Mouse (Mus musculus) right cerebral cortex, postnatal 14 days (tissue): Measurements from ENCODE around the gene Ndufaf7.

Experiments used
- DNase-seq: peaks from one replicate; pipeline ENCODE4 v3.0.0; 2022

The Ndufaf7 gene

DNA sequence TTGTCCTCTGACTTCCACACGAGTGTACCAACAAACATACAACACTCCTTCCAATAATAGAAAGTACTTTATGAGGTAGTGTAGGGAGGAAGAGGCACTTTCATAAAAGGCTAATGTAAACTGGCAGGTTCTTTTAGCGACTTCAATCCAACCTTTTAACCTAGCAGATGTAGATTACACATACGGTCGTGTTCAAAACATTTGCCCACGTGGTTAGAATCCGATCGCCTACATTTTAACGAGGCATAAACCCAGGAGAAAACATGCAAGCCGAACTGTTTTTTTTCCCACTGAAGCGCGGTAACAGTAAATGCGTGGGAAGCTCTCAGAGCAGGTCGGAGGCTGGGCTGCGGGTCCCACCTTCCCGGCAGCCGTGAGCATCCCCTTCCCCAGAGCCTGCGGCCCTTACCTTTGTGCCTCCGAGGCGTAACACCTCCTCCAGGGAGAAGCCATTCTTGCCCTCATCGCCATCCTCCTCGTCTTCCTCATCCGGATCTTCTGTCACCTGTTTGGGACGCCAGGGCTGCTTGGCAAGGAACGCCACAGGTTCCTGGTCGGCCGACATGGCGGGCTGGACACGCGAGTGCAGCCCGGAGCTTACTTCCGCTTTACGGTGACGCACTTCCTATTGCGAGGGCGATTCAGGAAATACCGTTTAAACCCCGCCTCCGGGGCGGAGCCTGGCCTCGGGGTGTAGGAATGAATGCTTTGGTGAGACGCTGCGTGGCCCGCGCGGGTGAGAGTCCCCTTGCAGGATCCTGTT, at the start of gene Ndufaf7, which contains the start of gene Cebpz:
Ndufaf7 (plus strand) TSS at position 671 of the 763 bp plus-strand sequence.
Cebpz (minus strand) TSS at position 601 of the 763 bp plus-strand sequence.
- DNase-seq: peak; percentile 95

- no peak for DNase-seq
Measured at GRCm38 (mm10) chr17:78888554-78888953, 48.4 kb upstream of the Ndufaf7 start.

GRCm38 (mm10) chr17:78889184-78889583, 47.8 kb upstream of the Ndufaf7 start:
- no peak for DNase-seq

DNA sequence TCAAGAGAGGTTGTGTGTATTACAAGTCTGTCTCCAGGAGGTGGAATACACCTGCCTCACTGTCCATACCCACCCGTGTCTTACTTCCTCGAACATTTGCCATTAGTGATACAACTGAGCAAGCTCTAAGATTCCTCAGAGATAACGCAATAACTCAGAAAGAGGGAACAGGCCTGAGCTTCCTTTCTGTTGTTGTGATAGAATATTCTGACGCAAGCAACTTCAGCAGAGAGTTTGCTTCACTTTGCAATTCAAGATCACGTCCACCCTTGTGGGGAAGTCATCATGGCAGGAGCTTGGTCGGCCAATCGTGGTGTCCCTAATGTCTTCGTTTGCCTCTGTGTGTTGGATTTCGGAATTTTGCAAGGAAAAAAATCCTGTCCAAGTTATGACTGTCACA, 45.9 kb upstream of the Ndufaf7 start:
- no peak for DNase-seq

DNA sequence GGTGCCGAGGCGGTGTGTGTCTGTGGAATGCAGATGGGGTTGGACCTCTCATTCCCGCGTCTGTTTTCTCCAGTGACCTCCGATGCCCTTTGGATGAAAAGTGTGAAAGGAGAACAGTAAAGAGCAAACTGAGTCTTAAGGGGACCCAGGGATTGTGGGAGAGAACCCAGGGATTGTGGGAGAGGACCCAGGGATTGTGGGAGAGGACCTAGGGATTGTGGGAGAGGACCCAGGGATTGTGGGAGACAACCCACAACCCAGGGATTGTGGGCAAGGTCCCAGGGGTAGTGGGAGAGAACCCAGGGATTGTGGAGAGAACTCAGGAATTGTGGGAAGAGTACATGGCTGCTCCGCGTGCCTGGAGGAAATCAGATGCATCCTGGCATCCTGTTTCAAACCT, 41.9 kb upstream of the Ndufaf7 start:
- no peak for DNase-seq

DNA sequence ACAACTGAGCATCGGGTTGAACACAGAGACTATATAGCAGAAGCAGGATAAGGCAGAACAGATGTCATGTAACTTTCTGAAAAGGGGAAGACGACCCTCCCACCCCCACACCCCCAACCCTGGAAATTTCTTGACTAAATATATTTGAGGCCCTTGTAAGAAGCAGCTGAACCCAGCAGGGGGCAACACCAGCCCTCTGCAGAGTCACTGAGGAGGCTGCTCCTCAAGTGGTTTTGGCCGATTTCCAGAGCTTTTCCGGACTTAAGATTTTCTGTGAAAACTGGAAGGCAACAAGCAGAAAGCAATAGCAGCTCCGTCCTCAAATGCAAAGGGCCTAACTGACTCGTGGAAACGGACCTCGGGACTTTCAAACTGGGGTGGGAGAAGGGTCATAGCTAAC, 41.5 kb upstream of the Ndufaf7 start:
- DNase-seq: peak; percentile 57

GRCm38 (mm10) chr17:78903158-78903557, 33.8 kb upstream of the Ndufaf7 start:
- DNase-seq: no peak

- no peak for DNase-seq
Measured at GRCm38 (mm10) chr17:78906892-78907291, 30.0 kb upstream of the Ndufaf7 start, which contains the start of gene Sult6b1. TSS of gene Sult6b1 (minus strand) at chr17:78906992.

- no peak for DNase-seq
Measured at GRCm38 (mm10) chr17:78909374-78909773, 27.6 kb upstream of the Ndufaf7 start.

GRCm38 (mm10) chr17:78912861-78913281, 24.1 kb upstream of the Ndufaf7 start:
- DNase-seq: no peak

DNA sequence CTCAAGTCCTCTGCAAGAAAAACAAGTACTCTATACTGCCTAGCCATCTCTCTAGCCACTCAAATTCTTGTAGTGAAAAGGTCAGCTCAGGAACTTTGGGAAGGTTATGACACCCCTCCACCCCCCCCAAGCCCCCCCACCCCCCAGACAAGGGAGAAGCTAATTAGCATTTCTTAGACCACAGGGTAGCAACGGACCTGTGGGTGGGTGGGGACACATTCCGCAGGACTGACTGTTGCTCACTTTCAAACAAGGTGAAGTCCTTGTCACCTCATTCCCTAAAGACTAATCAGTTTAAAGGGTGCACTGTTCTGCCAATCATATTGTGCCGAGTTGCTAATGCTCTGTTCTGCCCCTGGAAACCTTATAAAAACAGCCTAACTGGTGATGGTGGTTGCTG, 23.0 kb upstream of the Ndufaf7 start:
- no peak for DNase-seq

DNA sequence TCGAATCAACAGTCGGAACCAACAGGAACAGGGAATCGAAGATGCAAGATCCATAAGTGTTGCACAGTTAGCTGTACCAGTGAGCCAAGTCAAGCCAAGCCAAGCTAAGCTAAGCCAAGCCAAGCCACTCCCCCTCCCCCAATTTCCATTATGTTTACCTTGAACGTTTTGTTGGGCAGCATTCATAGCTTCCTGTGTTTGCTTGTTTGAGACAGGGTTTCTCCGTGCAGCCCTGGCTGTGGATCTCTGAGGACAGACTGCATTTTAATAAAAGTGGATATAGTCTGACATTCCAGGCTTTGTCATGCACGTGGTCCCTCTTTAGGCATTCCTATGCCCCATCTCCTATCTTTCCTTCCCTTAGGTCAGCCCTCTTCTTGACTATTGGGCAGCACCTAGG, 21.2 kb upstream of the Ndufaf7 start:
- no peak for DNase-seq

GRCm38 (mm10) chr17:78916369-78916813, 20.5 kb upstream of the Ndufaf7 start, which contains the start of gene Cebpzos:
TSS of gene Cebpzos (plus strand) at chr17:78916500.
- DNase-seq: peak; percentile 84

DNA sequence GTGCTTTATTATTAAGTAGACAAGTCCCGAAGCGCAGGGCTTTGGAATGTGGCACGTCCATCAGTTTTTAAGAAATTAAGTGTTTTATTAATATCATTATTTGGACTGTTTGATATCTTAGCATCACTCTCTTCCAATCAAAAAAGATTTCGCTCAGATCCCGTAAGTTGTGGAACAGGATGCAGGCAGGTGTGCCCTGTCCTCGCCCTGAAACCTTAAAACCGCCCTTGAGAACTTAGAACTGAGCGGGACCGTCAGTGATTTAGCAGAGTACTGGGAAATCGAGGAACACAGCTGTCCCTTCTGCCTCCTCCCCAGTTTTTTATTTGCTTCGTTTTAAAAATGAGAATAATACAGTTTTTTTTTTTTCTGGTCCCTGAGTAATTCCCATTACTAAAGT, 20.0 kb upstream of the Ndufaf7 start:
- DNase-seq: no peak

GRCm38 (mm10) chr17:78917696-78918095, 19.2 kb upstream of the Ndufaf7 start:
- no peak for DNase-seq

GRCm38 (mm10) chr17:78935857-78936256, 1.1 kb upstream of the Ndufaf7 start:
- DNase-seq: no peak

DNA sequence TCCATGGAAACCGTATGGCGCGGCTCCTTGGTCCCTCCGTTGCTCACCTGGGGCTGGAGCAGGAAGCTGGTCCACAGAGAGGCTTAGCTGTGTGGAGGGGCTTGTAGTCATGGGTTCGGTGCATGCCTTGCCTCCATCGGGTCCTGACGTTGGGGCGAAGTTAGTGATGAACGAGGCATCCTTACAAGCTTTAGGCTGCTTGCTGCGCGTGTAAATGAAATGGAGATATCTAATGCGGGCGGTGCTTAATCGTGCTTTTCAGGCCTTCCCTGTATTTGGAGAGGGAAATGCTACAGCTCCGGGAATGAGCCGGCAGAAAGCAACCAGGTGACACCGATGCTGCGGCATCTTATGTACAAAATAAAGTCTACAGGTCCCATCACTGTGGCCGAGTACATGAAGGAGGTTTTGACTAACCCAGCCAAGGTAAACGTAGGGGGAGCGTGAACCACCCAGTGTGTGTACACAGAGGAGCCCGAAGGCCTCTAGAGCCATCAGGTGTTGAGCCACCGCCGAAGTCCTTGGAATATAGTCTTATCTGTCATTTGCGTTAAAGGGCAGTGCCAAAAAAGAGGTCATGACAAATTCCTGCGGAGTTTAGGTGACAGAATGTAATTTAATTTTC, 405 bp downstream of the Ndufaf7 start:
- DNase-seq: no peak

DNA sequence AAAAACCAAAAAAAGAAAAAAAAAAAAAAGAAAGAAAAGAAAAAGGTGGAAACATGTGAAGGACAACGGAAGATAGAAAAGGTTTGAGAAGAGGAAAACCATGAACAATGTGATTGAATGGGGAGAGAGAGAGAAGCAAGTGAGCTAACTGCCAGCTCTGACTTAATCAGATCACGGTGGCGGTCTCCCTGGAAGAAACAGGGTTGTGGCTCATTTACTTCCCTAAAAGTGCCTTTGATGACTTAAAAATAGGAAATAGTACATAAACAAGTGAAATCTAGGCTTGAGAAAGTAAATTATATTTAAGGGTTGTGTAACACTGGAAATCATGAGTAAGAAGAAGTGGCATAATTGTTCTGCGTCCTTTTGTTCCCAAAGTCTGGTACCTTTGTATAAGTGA, 2.0 kb downstream of the Ndufaf7 start:
- DNase-seq: no peak

GRCm38 (mm10) chr17:78942579-78942978, 5.6 kb downstream of the Ndufaf7 start:
- DNase-seq: no peak

DNA sequence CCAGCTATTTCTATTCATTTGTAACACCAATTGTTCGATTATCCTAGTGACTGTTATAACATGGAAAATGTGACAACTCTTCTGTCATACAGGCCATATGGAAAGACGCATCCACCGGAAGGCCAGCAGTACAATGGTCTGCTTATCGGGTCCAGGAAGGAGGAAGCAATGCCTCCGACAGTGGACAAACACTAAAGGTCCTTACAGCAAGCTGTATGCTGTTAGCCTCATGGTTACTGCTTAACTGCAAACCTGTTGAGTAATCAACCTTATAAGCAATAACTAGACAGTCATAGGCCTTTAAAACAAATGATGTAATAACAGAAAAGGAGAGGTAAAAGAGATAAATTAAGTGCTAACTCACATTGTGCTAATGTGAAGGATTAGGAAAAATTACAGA, 14.3 kb downstream of the Ndufaf7 start:
- no peak for DNase-seq

DNA sequence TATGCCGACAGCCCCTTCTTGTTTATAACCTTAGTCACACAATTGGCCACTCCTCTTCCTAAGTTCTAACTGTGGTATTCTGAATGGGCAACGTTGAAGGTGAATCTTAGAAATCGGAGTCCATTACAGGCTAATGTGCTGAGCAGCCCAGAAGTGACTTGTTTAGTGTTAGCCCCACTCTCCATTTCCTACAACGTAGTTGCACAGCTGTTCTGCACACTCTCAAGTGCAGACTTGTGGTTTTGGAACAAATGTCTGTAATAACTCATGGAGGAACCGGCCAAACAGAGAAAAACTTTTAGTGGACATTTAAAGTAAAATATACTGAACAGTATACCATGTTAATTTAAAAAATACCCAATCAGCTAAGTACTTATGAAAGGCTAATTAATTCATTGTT, 15.1 kb downstream of the Ndufaf7 start:
- no peak for DNase-seq

DNA sequence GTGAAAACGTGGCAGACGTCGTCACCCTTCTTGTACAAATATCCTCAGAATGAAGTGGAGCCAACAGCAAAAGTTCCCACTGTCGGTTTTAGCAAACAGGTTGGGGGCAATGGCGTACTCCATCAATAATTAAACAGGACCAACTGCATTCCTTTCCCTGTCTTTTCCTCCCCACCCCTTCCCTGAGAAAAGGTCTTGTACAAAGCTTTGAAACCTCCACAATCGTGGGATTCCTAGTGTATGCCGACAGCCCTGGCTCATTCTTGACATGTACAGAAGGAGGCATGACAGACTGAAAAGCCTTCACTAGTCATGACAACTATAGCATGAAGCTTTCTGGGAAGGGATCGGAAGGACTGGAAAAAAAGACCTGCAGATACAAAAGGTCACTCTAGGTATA, 16.3 kb downstream of the Ndufaf7 start:
- DNase-seq: no peak

- no peak for DNase-seq
Measured at GRCm38 (mm10) chr17:78959473-78959872, 22.5 kb downstream of the Ndufaf7 start.

DNA sequence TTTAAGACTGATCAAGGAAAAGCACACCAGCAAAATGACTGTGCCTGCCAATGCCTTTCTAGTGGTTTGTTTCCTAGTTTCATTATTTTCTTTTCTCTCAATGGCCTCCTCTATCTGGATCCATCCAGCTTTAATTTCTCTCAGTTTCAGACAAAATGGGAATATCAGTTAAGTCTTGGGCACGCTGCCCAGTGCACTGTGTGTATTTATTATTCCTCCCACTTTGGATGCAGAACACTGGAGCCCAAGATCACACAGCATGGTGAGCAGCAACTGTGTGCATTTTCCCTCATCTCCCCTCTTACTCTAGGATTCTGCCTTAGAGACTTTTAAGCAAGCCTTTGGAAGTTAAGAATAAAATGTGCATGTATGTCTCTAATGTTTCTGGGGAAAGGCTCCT, 27.5 kb downstream of the Ndufaf7 start:
- DNase-seq: peak; percentile 17
